Mouse (Mus musculus) E14TG2a.4 (cell line): Measurements from ENCODE around the gene Sacm1l.

Source experiments
- CTCF ChIP-seq: conservative IDR thresholded peaks from 2 replicates; pipeline ENCODE4 v1.5.1; 2014; ENCODE audit warnings: low read length
- NANOG ChIP-seq: IDR thresholded peaks from 2 replicates; pipeline ENCODE4 v1.6.1; 2014; ENCODE audit warnings: borderline replicate concordance, low read length, mixed read lengths

DNA sequence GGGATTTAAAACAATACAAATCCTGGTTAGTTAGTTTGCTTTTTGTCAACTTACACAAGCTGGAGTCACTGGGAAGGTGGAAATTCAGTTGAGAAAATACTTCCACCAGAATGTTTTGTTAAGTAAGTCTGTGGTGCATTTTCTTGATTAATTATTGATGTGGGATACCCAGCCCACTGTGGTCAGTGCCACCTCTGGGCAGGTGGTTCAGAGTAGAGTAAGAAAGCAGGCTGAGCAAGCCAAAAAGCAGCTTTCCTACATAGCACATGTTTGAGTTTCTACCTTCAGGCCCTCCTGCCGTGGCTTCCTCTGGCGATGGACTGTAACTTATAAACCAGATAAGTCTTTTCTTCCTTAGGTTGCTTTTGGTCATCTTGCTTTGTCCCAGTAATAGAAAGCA, 10.3 kb downstream of the Sacm1l start:
- no peak for TF ChIP-seq CTCF
- no peak for TF ChIP-seq NANOG
